Comparison of ENCODE assay signal across 15 mouse cellular contexts in genomic region chr10:24840795-24841194, GRCm38 (mm10).
"Had no signal": no experiment of that assay in that cellular context is flagged by ENCODE, and none has a peak within 500 bp of the region (broad histone marks: within the 10 kb centered on the region; RNA-seq: fewer than 3 reads in every experiment).

No protein-coding gene starts in this region.

- H3K4me3 ChIP-seq: limb, embryonic 12.5 days; limb, embryonic 15.5 days; megakaryocyte, embryonic 14.5 days had no signal

- H3K9me3 ChIP-seq: limb, embryonic 15.5 days had no signal

- ATAC-seq: intestine, postnatal 0 days; lung, postnatal 0 days had no signal

- H3K27me3 ChIP-seq: limb, embryonic 12.5 days; limb, embryonic 15.5 days; megakaryocyte, embryonic 14.5 days had no signal

- DNase-seq: kidney, adult 8-10 months; kidney, postnatal 14 days; kidney, postnatal 4 days; lung, embryonic 14.5 days; midbrain, embryonic 14.5 days; thymus, adult 2 months; thymus, postnatal 14 days; thymus, postnatal 4 days had no signal

- H3K4me1 ChIP-seq: megakaryocyte, embryonic 14.5 days had no signal

- H3K36me3 ChIP-seq: limb, embryonic 12.5 days; limb, embryonic 15.5 days had no signal

- H3K9ac ChIP-seq: limb, embryonic 12.5 days; limb, embryonic 15.5 days; lung, embryonic 14.5 days had no signal

- H3K4me2 ChIP-seq: limb, embryonic 12.5 days; limb, embryonic 15.5 days; lung, embryonic 14.5 days; midbrain, embryonic 11.5 days had no signal

- H3K27ac ChIP-seq: limb, embryonic 12.5 days; limb, embryonic 15.5 days; stomach, postnatal 0 days had no signal
